Mouse (Mus musculus): ENCODE measurements at regions not wholly inside any gene's neighbourhood (a gene's known extent, or its start where the extent isn't known, plus 50 kb on each side); places are given as distances from the start of the nearest gene placed in this dataset.
"Not testable (repeated sequence)": the region's sequence is repeated elsewhere in the genome, so short reads cannot be mapped to it uniquely, and the experiment has no call there.

- no peak for DNase-seq
Measured at GRCm38 (mm10) chr7:129689464-129689863, 97.8 kb downstream of the Wdr11 start.

GRCm38 (mm10) chr7:129690868-129691267 is 99.2 kb downstream of the Wdr11 start:
- DNase-seq: no peak

- no peak for DNase-seq
Measured at GRCm38 (mm10) chr7:129691619-129692071, 100.0 kb downstream of the Wdr11 start.

DNA sequence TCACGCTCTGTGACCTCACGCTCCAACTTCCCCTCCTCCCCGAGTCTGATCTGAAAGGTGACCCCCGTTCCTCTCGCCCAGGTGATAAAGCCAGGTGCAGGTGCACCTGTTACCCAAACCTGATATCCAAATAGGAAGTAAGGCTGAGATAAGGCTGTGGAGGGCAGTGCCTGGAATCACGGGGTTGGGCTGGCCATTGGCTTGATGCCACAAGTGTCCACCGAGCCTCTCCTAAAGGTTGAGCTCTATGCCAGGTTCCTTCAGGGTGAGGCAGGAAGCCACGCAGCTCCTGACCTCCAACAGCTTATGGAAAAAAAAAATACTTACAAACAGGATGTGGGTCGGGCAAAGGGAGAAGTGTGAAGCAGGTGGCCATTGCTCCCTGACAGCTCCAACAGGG is 102.0 kb downstream of the Wdr11 start:
- no peak for DNase-seq

DNA sequence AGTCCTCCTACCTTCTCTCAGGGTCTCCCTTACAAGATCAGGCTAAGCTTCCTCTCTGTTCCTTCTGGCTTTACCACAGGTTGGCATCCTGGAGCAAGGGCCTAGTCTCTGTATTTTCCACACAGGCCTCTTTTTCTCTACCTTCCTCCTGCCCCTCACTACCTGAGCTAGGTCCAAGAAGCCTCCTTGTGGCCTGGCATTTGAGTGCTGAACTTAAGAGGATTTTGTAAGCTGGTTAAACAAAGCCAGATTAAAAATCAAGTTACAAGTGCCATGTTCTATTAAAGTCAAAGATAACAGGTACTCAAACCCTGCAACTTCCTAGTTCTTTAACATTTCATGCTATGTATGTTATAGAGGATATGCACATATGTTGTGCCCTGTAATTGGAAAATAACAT is 102.5 kb downstream of the Wdr11 start:
- no peak for DNase-seq

- no peak for DNase-seq
Measured at GRCm38 (mm10) chr7:129699931-129700570, 108.4 kb downstream of the Wdr11 start.

DNA sequence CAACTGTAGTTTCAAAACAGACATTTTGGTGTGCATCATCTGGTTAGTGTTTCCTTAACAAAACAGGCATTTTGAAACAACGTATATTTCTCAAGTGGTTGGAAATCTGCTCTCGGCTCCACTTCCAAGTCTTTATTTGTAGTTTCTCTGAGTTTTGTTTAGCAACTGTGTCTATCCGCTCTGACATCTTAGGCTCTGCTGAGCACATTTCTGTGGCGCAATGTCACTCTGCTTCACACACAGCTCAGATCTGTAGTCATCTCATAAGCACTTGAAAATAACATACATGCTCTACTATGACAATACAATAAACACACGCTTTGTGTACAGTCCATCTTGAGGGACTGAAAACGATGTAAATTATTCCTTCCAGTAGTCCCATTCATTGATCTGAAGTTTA is 135.9 kb downstream of the Wdr11 start:
- DNase-seq: no peak

- no peak for DNase-seq
Measured at GRCm38 (mm10) chr7:129729709-129730238, 138.1 kb downstream of the Wdr11 start.

DNA sequence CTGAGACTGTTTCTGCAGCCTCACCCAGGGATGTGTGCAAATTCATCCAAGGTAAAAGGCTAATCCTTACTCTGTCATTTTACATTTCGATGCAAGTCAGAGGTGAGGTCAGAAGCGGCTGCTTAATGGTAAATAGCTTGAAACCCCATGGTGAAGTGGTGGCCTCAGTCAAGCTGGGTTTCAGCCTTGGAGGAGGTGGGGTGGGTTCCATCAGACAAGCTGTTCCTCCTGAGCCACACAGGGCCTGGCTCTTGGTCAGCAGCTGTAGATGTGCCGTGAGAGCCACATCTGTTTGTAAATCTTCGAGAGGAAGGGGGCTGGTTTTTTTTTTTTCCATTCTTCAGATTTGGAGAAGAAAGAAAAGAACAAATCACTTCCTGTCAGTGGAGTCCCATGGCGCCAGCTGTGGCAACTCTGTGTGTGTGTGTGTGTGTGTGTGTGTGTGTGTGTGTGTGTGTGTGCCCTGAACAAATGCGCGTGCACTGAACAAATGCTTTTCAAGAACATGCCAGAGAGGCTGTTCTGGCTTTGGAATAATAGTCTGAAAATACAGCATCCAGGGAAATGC is 139.2 kb downstream of the Wdr11 start:
- DNase-seq: no peak

DNA sequence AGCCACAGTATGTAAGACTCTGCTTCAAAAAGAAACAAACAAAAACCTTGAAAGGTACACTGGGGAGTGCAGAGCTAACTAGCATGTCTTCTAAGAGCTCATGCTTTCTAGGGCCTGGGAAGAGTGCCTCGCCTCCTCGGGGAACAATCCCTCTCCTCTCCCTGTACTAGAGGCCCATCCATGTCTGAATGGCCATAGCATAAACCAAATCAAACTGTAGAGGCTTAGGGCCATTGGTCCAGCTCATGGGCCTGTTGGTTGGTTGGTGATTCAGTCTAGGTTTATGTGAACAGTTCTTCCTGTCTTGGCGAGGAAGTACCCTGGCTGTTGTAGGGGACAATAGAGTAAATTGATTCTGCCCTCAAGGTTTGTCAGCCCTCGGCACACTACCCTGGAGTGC is 151.0 kb downstream of the Wdr11 start:
- DNase-seq: no peak

DNA sequence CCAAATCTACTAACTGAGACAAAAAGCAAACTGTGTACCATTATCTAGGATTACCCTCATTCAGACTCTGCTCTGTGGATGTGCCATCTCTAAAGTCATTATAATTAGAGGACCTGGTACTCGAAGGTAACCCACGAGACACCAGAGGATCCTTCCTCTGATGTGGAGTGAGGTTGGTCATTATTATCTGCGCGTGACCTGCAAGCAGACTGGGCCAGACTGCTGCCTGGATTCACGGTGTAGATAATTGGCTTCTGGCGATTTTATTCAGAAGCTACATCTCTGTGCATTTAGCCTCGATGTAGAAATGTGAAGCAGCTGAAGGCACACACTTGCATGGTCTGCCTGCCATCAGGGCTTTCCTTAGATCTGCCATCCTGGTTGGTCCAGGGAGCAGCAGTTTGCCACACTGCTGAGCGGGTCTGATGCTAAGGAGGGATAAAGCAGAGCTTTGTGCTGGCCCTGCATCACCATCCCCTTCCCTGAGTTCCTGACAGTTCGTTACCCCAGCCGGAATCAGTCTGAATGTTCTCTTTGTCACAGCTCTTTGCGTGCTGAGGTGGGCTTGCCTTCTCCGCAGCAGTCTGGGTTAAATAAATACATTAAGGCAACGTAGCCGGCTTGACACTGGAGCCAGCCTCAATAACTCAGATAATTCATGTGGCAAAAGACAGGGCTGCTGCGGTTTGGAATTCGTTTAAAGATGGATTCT is 152.4 kb downstream of the Wdr11 start:
- DNase-seq: no peak

- no peak for DNase-seq
Measured at GRCm38 (mm10) chr7:129746639-129747038, 155.0 kb downstream of the Wdr11 start.

DNA sequence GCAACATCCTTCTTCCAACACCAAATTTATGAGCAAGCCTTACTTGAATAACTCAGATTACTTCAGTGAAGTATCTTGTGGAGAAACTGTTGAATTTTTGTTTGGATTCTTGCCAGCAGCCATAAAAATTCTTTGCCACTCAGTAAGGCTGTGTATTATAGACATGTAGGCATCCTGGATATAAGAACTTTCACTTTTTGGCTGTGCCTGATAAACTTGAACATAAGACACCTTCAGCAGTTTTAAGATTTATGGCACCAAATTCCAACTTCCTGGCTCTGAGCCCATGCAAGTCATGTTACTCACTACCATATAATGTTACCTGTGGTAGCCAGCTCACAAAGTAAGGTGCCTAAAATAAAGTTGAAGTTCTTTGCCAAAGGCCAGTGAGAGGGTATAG is 159.3 kb downstream of the Wdr11 start:
- no peak for DNase-seq

GRCm38 (mm10) chr7:129754737-129755136 is 163.1 kb downstream of the Wdr11 start:
- no peak for DNase-seq

DNA sequence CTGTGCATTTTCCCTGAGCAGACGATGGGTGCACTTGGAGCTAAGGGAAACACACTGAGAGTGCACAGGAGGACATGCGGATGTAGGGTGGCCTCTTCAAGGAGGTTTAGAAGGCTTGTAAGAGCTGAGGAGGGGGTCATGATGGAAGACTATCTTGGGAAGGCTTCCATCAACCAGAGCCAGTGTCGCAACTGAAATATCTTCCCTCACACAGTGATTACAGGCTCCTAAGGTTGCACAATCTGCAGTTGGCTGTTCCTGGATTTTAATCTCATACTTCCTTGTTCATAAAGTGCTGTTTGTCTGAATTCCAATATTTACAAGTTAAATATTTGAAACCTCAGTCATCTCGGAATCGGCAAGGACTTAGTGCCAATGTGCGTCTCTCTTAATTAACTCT is 164.5 kb downstream of the Wdr11 start:
- DNase-seq: no peak

DNA sequence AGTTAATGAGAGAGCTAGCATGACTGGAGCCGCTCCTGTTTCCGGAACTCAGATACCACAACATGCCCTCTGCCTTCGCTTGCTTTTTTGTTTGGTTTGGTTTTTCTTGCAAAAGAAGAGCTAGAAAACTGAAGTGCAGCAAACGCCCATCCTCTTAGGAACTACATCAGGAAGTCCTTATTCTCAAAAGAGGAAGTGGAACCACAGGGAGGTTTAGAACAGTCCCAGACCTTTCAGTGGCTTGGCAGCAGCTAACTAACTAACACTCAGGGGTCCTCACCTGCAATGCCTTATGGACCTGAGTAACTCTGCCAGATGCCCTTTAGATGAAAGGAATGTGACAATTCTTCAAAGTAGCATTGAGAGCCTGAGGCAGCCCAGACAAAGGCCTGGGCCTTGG is 168.2 kb downstream of the Wdr11 start:
- DNase-seq: no peak

GRCm38 (mm10) chr7:129760386-129760785 is 168.7 kb downstream of the Wdr11 start:
- DNase-seq: no peak

- DNase-seq: no peak
Measured at GRCm38 (mm10) chr7:129763754-129764153, 172.1 kb downstream of the Wdr11 start.

DNA sequence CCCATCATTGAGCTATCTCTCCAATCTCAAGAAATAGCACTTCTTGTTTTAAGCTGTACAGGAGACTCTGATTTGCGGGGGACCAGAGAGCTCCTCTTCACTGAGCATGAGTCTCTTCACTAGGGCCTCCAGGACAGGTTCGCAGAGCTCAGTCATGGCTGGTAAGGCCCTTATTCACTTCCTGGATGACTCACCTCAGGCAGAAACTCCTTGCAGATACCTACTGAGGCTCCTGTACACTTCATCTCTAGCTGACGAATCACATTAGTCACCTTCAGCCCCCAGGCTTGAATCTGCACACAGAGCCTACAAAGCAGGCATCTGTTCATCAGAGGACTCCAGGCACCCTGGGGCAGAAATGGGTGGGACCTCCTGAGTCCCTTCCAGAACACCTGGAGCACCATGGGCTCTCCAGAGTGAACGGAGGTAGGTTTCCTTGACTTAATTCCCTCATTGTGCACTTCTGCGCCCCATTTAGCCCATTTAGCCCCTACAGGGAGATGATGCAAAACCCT is 172.8 kb downstream of the Wdr11 start:
- DNase-seq: no peak

DNA sequence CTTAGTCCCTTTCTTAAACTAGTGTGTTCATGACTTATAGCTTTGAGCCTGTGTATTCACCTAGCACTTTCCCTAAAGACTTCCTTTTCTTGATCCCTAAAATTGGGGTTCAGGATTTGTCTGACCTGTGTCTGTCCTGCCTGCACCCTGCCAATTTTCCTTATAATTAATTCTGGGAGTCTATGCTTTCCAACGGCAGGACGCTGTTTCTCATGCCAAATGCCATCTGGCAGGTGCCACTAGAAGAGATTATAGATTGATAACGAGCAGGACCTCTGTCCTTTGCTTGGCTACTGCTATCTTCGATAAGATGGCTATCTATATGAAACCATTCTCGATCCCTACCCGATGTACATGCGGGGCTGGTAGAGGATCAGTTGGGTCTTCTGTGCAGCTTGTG is 174.0 kb downstream of the Wdr11 start:
- no peak for DNase-seq

DNA sequence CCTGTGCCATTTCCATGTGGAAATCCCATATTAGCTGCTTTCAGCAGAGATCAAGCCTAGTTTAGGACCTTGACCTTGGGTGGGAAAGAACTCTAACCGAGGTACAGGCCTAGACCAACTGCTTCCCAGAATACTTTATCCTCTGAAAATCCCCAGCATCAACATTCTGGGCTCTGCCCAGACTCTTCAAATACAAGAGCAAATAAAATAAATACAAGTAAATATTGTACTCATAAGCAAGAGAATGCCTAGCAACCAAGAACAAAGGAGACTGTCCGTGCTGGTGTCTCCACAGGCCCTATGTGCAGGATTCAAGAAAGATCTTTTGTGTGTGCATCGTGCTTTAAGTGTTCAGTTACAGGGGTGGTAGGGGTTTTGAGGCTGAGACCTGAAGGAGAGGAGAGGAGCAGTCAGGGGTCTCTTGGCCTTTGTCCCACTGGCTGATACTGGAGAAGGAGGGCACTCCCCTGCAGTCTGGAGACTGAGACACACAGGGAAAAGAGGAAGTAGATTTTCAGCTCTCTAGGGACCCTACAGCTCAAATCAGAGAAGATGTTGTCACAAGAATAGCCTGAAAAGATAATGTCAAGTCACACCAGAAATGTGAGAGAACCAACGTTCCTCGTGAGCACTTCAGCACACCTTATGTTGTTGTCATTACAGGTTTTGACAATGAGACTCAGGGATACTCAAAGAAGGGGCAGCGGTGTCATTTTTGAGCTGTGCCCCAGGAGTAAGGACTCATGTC is 174.6 kb downstream of the Wdr11 start:
- no peak for DNase-seq

DNA sequence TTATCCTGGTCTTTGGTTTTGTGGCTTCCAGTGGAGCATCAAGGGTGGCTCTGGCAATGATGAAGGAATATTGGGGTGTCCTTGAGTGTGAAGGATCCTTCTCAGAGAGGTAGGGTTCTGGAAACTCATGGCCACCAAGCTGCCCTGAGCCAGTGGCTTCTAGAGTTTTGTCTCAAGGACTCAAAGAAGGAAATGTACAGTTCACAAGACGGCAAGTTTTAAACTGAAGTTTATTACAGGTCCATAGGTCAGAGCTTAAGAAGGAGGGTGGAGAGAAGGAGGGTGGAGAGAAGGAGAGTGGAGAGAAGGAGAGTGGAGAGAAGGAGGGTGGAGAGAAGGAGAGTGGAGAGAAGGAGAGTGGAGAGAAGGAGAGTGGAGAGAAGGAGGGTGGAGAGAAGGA is 178.0 kb downstream of the Wdr11 start:
- not testable (repeated sequence) for DNase-seq

DNA sequence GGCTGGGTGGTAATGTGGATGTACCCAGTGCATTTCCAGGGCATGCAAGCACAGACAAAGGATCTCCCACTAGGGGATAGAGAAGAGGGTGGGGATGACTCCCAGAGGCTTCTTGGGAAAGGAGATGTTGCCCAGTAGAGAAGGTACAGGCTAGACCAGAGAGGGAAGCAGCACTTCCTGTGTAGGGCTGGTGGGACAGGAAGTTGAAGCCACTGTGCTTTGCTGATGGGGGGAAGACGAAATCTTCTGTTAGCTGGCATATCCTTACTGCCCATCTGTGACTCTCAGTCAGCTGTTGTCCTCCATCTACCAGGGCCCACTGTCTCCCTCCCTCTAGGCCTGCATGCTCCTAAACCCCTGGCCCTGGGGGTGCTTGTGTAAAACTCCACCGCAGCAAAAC is 180.2 kb downstream of the Wdr11 start:
- no peak for DNase-seq

Data from cerebellum, adult 11 months (tissue).